Mouse (Mus musculus): ENCODE results near the gene Rbsn. TPM values are rescaled to one million over a fixed set of nuclear protein-coding genes. Genes with fewer than 3 reads are reported as not detected.

Gene Rbsn
- polyA plus RNA-seq, 1 experiment from 2014 or later = 15.0 TPM

GRCm38 (mm10) chr6:92199414-92199813, 15.3 kb downstream of the Rbsn start:
- ATAC-seq (replicated peaks; ENCODE audit: low FRiP score, low read depth) = no peak
- Histone ChIP-seq H3K27me3 (ENCODE audit: insufficient read depth, low read length) (no peaks in the 10 kb centered on the region), H3K4me2 (ENCODE audit: low read length) (no peak overlapping the region), H3K4me1 (replicated peaks; ENCODE audit: insufficient read depth, low read length) (no peaks in the 10 kb centered on the region), H3K9me3 (replicated peaks; ENCODE audit: low read length) (no peaks in the 10 kb centered on the region), H3K9ac (ENCODE audit: low read depth, low read length) (no peak overlapping the region), H3K4me3 (replicated peaks; ENCODE audit: low read depth, low read length) (no peak overlapping the region), H3K36me3 (ENCODE audit: insufficient read depth, low read length) (peaks cover 48% of the 10 kb centered on the region), H3K27ac (no peak overlapping the region)
- DNase-seq (ENCODE audit: low spot score) = no peak
- no peak for TF ChIP-seq CTCF (IDR thresholded peaks at IDR 0.05; ENCODE audit: low read depth)
- WGBS = 92% methylated on average over 8 of the region's 8 CpGs

GRCm38 (mm10) chr6:92184178-92184577, 30.5 kb downstream of the Rbsn start:
- Histone ChIP-seq H3K27ac (no peak overlapping the region), H3K27me3 (ENCODE audit: insufficient read depth, low read length) (no peaks in the 10 kb centered on the region), H3K4me1 (replicated peaks; ENCODE audit: insufficient read depth, low read length) (peaks cover 8% of the 10 kb centered on the region), H3K4me2 (ENCODE audit: low read length) (peak overlapping the region; percentile 89), H3K4me3 (replicated peaks; ENCODE audit: low read depth, low read length) (peak overlapping the region; percentile 74), H3K9me3 (replicated peaks; ENCODE audit: low read length) (no peaks in the 10 kb centered on the region), H3K9ac (ENCODE audit: low read depth, low read length) (peak overlapping the region; percentile 74; the same call in 1 of the 2 replicates), H3K36me3 (ENCODE audit: insufficient read depth, low read length) (peaks cover 21% of the 10 kb centered on the region)
- ATAC-seq (replicated peaks; ENCODE audit: low FRiP score, low read depth) = no peak
- 6% methylated on average over 10 of the region's 10 CpGs for WGBS
- DNase-seq (ENCODE audit: low spot score) = peak; percentile 15
- no peak for TF ChIP-seq CTCF (IDR thresholded peaks at IDR 0.05; ENCODE audit: low read depth)

- no peak for TF ChIP-seq CTCF (IDR thresholded peaks at IDR 0.05; ENCODE audit: low read depth)
- H3K4me1 ChIP-seq (replicated peaks; ENCODE audit: insufficient read depth, low read length) = peaks cover 8% of the 10 kb centered on the region
- H3K9ac ChIP-seq (ENCODE audit: low read depth, low read length) = peak within 1 kb of the TSS; percentile 74
- ATAC-seq (replicated peaks; ENCODE audit: low FRiP score, low read depth) = peak; percentile 88
- H3K4me3 ChIP-seq (replicated peaks; ENCODE audit: low read depth, low read length) = peak within 1 kb of the TSS; percentile 74
- H3K9me3 ChIP-seq (replicated peaks; ENCODE audit: low read length) = no peaks in the 10 kb centered on the region
- H3K36me3 ChIP-seq (ENCODE audit: insufficient read depth, low read length) = peaks cover 17% of the 10 kb centered on the region
- no peaks in the 10 kb centered on the region for H3K27me3 ChIP-seq (ENCODE audit: insufficient read depth, low read length)
- peak within 1 kb of the TSS; percentile 56; the same call in 1 of the 2 replicates for H3K27ac ChIP-seq
- peak within 1 kb of the TSS; percentile 89 for H3K4me2 ChIP-seq (ENCODE audit: low read length)
- under 1% methylated on average over 42 of the region's 42 CpGs for WGBS
- DNase-seq (ENCODE audit: low spot score) = peak; percentile 85
These were observed 31.0 kb downstream of the Rbsn start, which contains the start of gene Mrps25 for GRCm38 (mm10) chr6:92183621-92184131. Gene Mrps25, minus strand, starts transcription at chr6:92184033.

GRCm38 (mm10) chr6:92176450-92176849, 38.3 kb downstream of the Rbsn start:
- Histone ChIP-seq H3K27me3 (ENCODE audit: insufficient read depth, low read length) (no peaks in the 10 kb centered on the region), H3K4me2 (ENCODE audit: low read length) (no peak overlapping the region), H3K9me3 (replicated peaks; ENCODE audit: low read length) (no peaks in the 10 kb centered on the region), H3K27ac (no peak overlapping the region), H3K36me3 (ENCODE audit: insufficient read depth, low read length) (peaks cover 35% of the 10 kb centered on the region), H3K4me1 (replicated peaks; ENCODE audit: insufficient read depth, low read length) (no peaks in the 10 kb centered on the region), H3K9ac (ENCODE audit: low read depth, low read length) (no peak overlapping the region), H3K4me3 (replicated peaks; ENCODE audit: low read depth, low read length) (no peak overlapping the region)
- ATAC-seq (replicated peaks; ENCODE audit: low FRiP score, low read depth) = no peak
- DNase-seq (ENCODE audit: low spot score) = no peak
- no peak for TF ChIP-seq CTCF (IDR thresholded peaks at IDR 0.05; ENCODE audit: low read depth)
- 95% methylated on average over 1 of the region's 1 CpGs for WGBS

- Histone ChIP-seq H3K9me3 (replicated peaks; ENCODE audit: low read length) (no peaks in the 10 kb centered on the region), H3K4me3 (replicated peaks; ENCODE audit: low read depth, low read length) (no peak overlapping the region), H3K4me1 (replicated peaks; ENCODE audit: insufficient read depth, low read length) (no peaks in the 10 kb centered on the region), H3K36me3 (ENCODE audit: insufficient read depth, low read length) (peaks cover 78% of the 10 kb centered on the region), H3K9ac (ENCODE audit: low read depth, low read length) (no peak overlapping the region), H3K4me2 (ENCODE audit: low read length) (no peak overlapping the region), H3K27ac (no peak overlapping the region), H3K27me3 (ENCODE audit: insufficient read depth, low read length) (no peaks in the 10 kb centered on the region)
- DNase-seq (ENCODE audit: low spot score) (no peak), ATAC-seq (replicated peaks; ENCODE audit: low FRiP score, low read depth) (no peak)
- TF ChIP-seq CTCF (IDR thresholded peaks at IDR 0.05; ENCODE audit: low read depth) = no peak
- WGBS = 94% methylated on average over 1 of the region's 1 CpGs
These were observed 52.0 kb downstream of the Rbsn start for GRCm38 (mm10) chr6:92162724-92163123.

- Histone ChIP-seq H3K4me2 (ENCODE audit: low read length) (no peak overlapping the region), H3K27ac (no peak overlapping the region), H3K27me3 (ENCODE audit: insufficient read depth, low read length) (no peaks in the 10 kb centered on the region), H3K9me3 (replicated peaks; ENCODE audit: low read length) (no peaks in the 10 kb centered on the region), H3K4me1 (replicated peaks; ENCODE audit: insufficient read depth, low read length) (no peaks in the 10 kb centered on the region), H3K9ac (ENCODE audit: low read depth, low read length) (no peak overlapping the region), H3K4me3 (replicated peaks; ENCODE audit: low read depth, low read length) (no peak overlapping the region), H3K36me3 (ENCODE audit: insufficient read depth, low read length) (peaks cover 89% of the 10 kb centered on the region)
- DNase-seq (ENCODE audit: low spot score) (no peak), ATAC-seq (replicated peaks; ENCODE audit: low FRiP score, low read depth) (no peak)
- WGBS = 86% methylated on average over 3 of the region's 3 CpGs
- no peak for TF ChIP-seq CTCF (IDR thresholded peaks at IDR 0.05; ENCODE audit: low read depth)
These were observed 55.9 kb downstream of the Rbsn start for GRCm38 (mm10) chr6:92158801-92159200.

GRCm38 (mm10) chr6:92153774-92154173, 61.0 kb downstream of the Rbsn start:
- H3K4me2 ChIP-seq (ENCODE audit: low read length) = no peak overlapping the region
- no peak overlapping the region for H3K4me3 ChIP-seq (replicated peaks; ENCODE audit: low read depth, low read length)
- TF ChIP-seq CTCF (IDR thresholded peaks at IDR 0.05; ENCODE audit: low read depth) = peak; percentile 7; the same call in 1 of the 2 replicates
- 53% methylated on average over 1 of the region's 1 CpGs for WGBS
- H3K9ac ChIP-seq (ENCODE audit: low read depth, low read length) = no peak overlapping the region
- H3K4me1 ChIP-seq (replicated peaks; ENCODE audit: insufficient read depth, low read length) = no peaks in the 10 kb centered on the region
- no peaks in the 10 kb centered on the region for H3K9me3 ChIP-seq (replicated peaks; ENCODE audit: low read length)
- H3K36me3 ChIP-seq (ENCODE audit: insufficient read depth, low read length) = peaks cover 73% of the 10 kb centered on the region
- H3K27me3 ChIP-seq (ENCODE audit: insufficient read depth, low read length) = no peaks in the 10 kb centered on the region
- peak; percentile 44 for DNase-seq (ENCODE audit: low spot score)
- H3K27ac ChIP-seq = no peak overlapping the region
- no peak for ATAC-seq (replicated peaks; ENCODE audit: low FRiP score, low read depth)

Data from kidney, postnatal 0 days (tissue).